Mouse (Mus musculus) kidney, embryonic 15.5 days (tissue): Measurements from ENCODE around the gene Sprtn. TPM values are rescaled to one million over a fixed set of nuclear protein-coding genes. Genes with fewer than 3 reads are reported as not detected.
A peak's percentile ranks its signal among the peaks of the same experiment; 100 is the strongest.

Source experiments
- ATAC-seq: fragments of 200-750 bp; cut with Nextera tagmentation; replicated peaks from 2 replicates; pipeline ENCODE4 v1.8.0; 2017; ENCODE audit warnings: moderate TSS enrichment; ENCODE audit not compliant: low FRiP score
- H3K27ac ChIP-seq: fragments of 300-500 bp; sonication (generic); 2 replicates; pipeline ENCODE4 v1.5.1; 2015; ENCODE audit warnings: mild to moderate bottlenecking, inconsistent platforms
- H3K27me3 ChIP-seq: fragments of 300-500 bp; sonication (generic); 2 replicates; pipeline ENCODE4 v1.6.1; 2015; ENCODE audit warnings: inconsistent platforms
- H3K36me3 ChIP-seq: fragments of 300-500 bp; sonication (generic); 2 replicates; pipeline ENCODE4 v1.6.1; 2015; ENCODE audit warnings: inconsistent platforms
- H3K4me1 ChIP-seq: fragments of 300-500 bp; sonication (generic); 2 replicates; pipeline ENCODE4 v1.6.1; 2015; ENCODE audit warnings: inconsistent platforms
- H3K4me2 ChIP-seq: fragments of 300-500 bp; sonication (generic); 2 replicates; pipeline ENCODE4 v1.6.1; 2015; ENCODE audit warnings: moderate library complexity, mild to moderate bottlenecking, inconsistent platforms
- H3K4me3 ChIP-seq: fragments of 300-500 bp; sonication (generic); replicated peaks from 2 replicates; pipeline ENCODE4 v1.5.1; 2015; ENCODE audit warnings: mild to moderate bottlenecking, inconsistent platforms
- H3K9ac ChIP-seq: fragments of 300-500 bp; sonication (generic); 2 replicates; pipeline ENCODE4 v1.6.1; 2015; ENCODE audit warnings: mild to moderate bottlenecking, inconsistent platforms
- H3K9me3 ChIP-seq: fragments of 300-500 bp; sonication (generic); replicated peaks from 2 replicates; pipeline ENCODE4 v1.6.1; 2016; ENCODE audit warnings: inconsistent platforms
- WGBS: fragments of 180-500 bp; shearing (Covaris S2); methylation state at CpG from one replicate; pipeline ENCODE4 v1.1.7; 2015; ENCODE audit warnings: mixed read lengths; 5-methylcytosine and 5-hydroxymethylcytosine counted together
- polyA plus RNA-seq: library from polyadenylated mRNA; unstranded; fragments of >200 nt; fragmentation: Nextera tagmentation; extraction: Ambion mirVana; gene quantifications from 2 replicates; pipeline ENCODE4 v1.2.1, GENCODE M21; 2015

Gene Sprtn
- polyA plus RNA-seq, 1 experiment from 2014 or later = 10.2 TPM

GRCm38 (mm10) chr8:124930086-124930485 is 32.4 kb downstream of the Sprtn start:
- Histone ChIP-seq H3K27ac (0 out of 2 replicates have a peak overlapping the region, but pooled peaks have one; percentile 7), H3K4me2 (no peak overlapping the region), H3K4me3 (no peak overlapping the region), H3K36me3 (peaks cover 10% of the 10 kb centered on the region; the same call in 1 of the 2 replicates), H3K9me3 (no peaks in the 10 kb centered on the region), H3K27me3 (no peaks in the 10 kb centered on the region), H3K9ac (no peak overlapping the region), H3K4me1 (peaks cover 23% of the 10 kb centered on the region; the same call in 1 of the 2 replicates)
- ATAC-seq = no peak
- 81% methylated on average over 13 of the region's 13 CpGs for WGBS

GRCm38 (mm10) chr8:124930649-124931048 is 33.0 kb downstream of the Sprtn start:
- H3K27ac ChIP-seq = 0 out of 2 replicates have a peak overlapping the region, but pooled peaks have one; percentile 7
- peaks cover 20% of the 10 kb centered on the region; the same call in 1 of the 2 replicates for H3K4me1 ChIP-seq
- peaks cover 6% of the 10 kb centered on the region; the same call in 1 of the 2 replicates for H3K36me3 ChIP-seq
- WGBS = 81% methylated on average over 4 of the region's 4 CpGs
- H3K4me3 ChIP-seq = no peak overlapping the region
- no peak for ATAC-seq
- no peak overlapping the region for H3K4me2 ChIP-seq
- no peaks in the 10 kb centered on the region for H3K9me3 ChIP-seq
- no peak overlapping the region for H3K9ac ChIP-seq
- no peaks in the 10 kb centered on the region for H3K27me3 ChIP-seq

- no peak for ATAC-seq
- Histone ChIP-seq H3K27me3 (no peaks in the 10 kb centered on the region), H3K27ac (no peak overlapping the region), H3K36me3 (no peaks in the 10 kb centered on the region; the same call in 1 of the 2 replicates), H3K4me3 (no peak overlapping the region), H3K9ac (no peak overlapping the region), H3K4me2 (no peak overlapping the region), H3K4me1 (peaks cover 6% of the 10 kb centered on the region; the same call in 1 of the 2 replicates), H3K9me3 (no peaks in the 10 kb centered on the region)
- WGBS = 82% methylated on average over 3 of the region's 3 CpGs
These were observed 34.7 kb downstream of the Sprtn start for GRCm38 (mm10) chr8:124932435-124932834.

- Histone ChIP-seq H3K4me2 (no peak overlapping the region), H3K27ac (no peak overlapping the region), H3K36me3 (peaks cover 13% of the 10 kb centered on the region), H3K27me3 (no peaks in the 10 kb centered on the region), H3K4me3 (no peak overlapping the region), H3K4me1 (0 out of 2 replicates have a peak, but pooled peaks cover 3% of the 10 kb centered on the region), H3K9me3 (no peaks in the 10 kb centered on the region), H3K9ac (no peak overlapping the region)
- no peak for ATAC-seq
- 80% methylated on average over 5 of the region's 5 CpGs for WGBS
These were observed 37.4 kb downstream of the Sprtn start for GRCm38 (mm10) chr8:124935116-124935515.

GRCm38 (mm10) chr8:124936699-124937098 is 39.0 kb downstream of the Sprtn start:
- no peak for ATAC-seq
- Histone ChIP-seq H3K4me3 (no peak overlapping the region), H3K4me2 (no peak overlapping the region), H3K9me3 (no peaks in the 10 kb centered on the region), H3K36me3 (peaks cover 25% of the 10 kb centered on the region), H3K9ac (no peak overlapping the region), H3K4me1 (no peaks in the 10 kb centered on the region), H3K27me3 (no peaks in the 10 kb centered on the region), H3K27ac (no peak overlapping the region)
- 95% methylated on average over 10 of the region's 10 CpGs for WGBS

GRCm38 (mm10) chr8:124937293-124937692 is 39.6 kb downstream of the Sprtn start:
- 89% methylated on average over 4 of the region's 4 CpGs for WGBS
- H3K9me3 ChIP-seq = no peaks in the 10 kb centered on the region
- no peak overlapping the region for H3K4me2 ChIP-seq

GRCm38 (mm10) chr8:124943801-124944200 is 46.1 kb downstream of the Sprtn start:
- WGBS = 90% methylated on average over 6 of the region's 6 CpGs
- no peaks in the 10 kb centered on the region for H3K27me3 ChIP-seq
- H3K9ac ChIP-seq = no peak overlapping the region
- peaks cover 35% of the 10 kb centered on the region for H3K4me1 ChIP-seq
- peaks cover 35% of the 10 kb centered on the region for H3K36me3 ChIP-seq
- H3K4me3 ChIP-seq = no peak overlapping the region
- H3K27ac ChIP-seq = no peak overlapping the region
- H3K4me2 ChIP-seq = no peak overlapping the region
- no peaks in the 10 kb centered on the region for H3K9me3 ChIP-seq
- no peak for ATAC-seq

More at GRCm38 (mm10) chr8:124937293-124937692, 39.6 kb downstream of the Sprtn start:
- peaks cover 28% of the 10 kb centered on the region for H3K36me3 ChIP-seq
- no peak overlapping the region for H3K9ac ChIP-seq
- H3K4me3 ChIP-seq = no peak overlapping the region
- H3K27ac ChIP-seq = no peak overlapping the region
- H3K27me3 ChIP-seq = no peaks in the 10 kb centered on the region
- H3K4me1 ChIP-seq = no peaks in the 10 kb centered on the region
- ATAC-seq = no peak

GRCm38 (mm10) chr8:124944406-124944805 is 46.7 kb downstream of the Sprtn start:
- H3K9ac ChIP-seq = no peak overlapping the region
- no peak for ATAC-seq
- H3K9me3 ChIP-seq = no peaks in the 10 kb centered on the region
- no peak overlapping the region for H3K4me2 ChIP-seq
- no peak overlapping the region for H3K27ac ChIP-seq
- peaks cover 35% of the 10 kb centered on the region for H3K4me1 ChIP-seq
- peaks cover 29% of the 10 kb centered on the region for H3K36me3 ChIP-seq
- 69% methylated on average over 7 of the region's 7 CpGs for WGBS
- H3K27me3 ChIP-seq = no peaks in the 10 kb centered on the region
- no peak overlapping the region for H3K4me3 ChIP-seq

- H3K4me3 ChIP-seq = peak overlapping the region; percentile 93
- H3K9me3 ChIP-seq = no peaks in the 10 kb centered on the region
- ATAC-seq = peak; percentile 35
- under 1% methylated on average over 67 of the region's 67 CpGs for WGBS
- peaks cover 57% of the 10 kb centered on the region for H3K4me1 ChIP-seq
- H3K27ac ChIP-seq = peak overlapping the region; percentile 97
- H3K9ac ChIP-seq = peak overlapping the region; percentile 82
- no peaks in the 10 kb centered on the region for H3K27me3 ChIP-seq
- H3K36me3 ChIP-seq = peaks cover 10% of the 10 kb centered on the region; the same call in 1 of the 2 replicates
- peak overlapping the region; percentile 89 for H3K4me2 ChIP-seq
These were observed 50.4 kb downstream of the Sprtn start for GRCm38 (mm10) chr8:124947865-124948732.

- peak overlapping the region; percentile 93 for H3K4me3 ChIP-seq
- peak overlapping the region; percentile 82 for H3K9ac ChIP-seq
- peaks cover 52% of the 10 kb centered on the region for H3K4me1 ChIP-seq
- H3K27me3 ChIP-seq = no peaks in the 10 kb centered on the region
- under 1% methylated on average over 61 of the region's 62 CpGs for WGBS
- ATAC-seq = peak; percentile 43
- peak overlapping the region; percentile 97 for H3K27ac ChIP-seq
- 0 out of 2 replicates have a peak, but pooled peaks cover 6% of the 10 kb centered on the region for H3K36me3 ChIP-seq
- H3K4me2 ChIP-seq = peak overlapping the region; percentile 89
- no peaks in the 10 kb centered on the region for H3K9me3 ChIP-seq
These were observed 51.0 kb downstream of the Sprtn start for GRCm38 (mm10) chr8:124948733-124949111.

GRCm38 (mm10) chr8:124949209-124950068 is 51.8 kb downstream of the Sprtn start, which contains the start of gene Egln1:
Gene Egln1, minus strand, starts transcription at chr8:124949324.
- Histone ChIP-seq H3K4me2 (peak within 1 kb of the TSS; percentile 89), H3K9ac (peak within 1 kb of the TSS; percentile 82), H3K27me3 (no peaks in the 10 kb centered on the region), H3K4me3 (peak within 1 kb of the TSS; percentile 93), H3K36me3 (0 out of 2 replicates have a peak, but pooled peaks cover 5% of the 10 kb centered on the region), H3K4me1 (peaks cover 47% of the 10 kb centered on the region), H3K9me3 (no peaks in the 10 kb centered on the region), H3K27ac (peak within 1 kb of the TSS; percentile 97)
- ATAC-seq = peak; percentile 91
- under 1% methylated on average over 70 of the region's 98 CpGs for WGBS
